Mouse (Mus musculus): ENCODE results near the gene Rnase2b. TPM values are rescaled to one million over a fixed set of nuclear protein-coding genes. Genes with fewer than 3 reads are reported as not detected.

The Rnase2b gene
- polyA plus RNA-seq, 1 experiment from 2014 or later: not detected

DNA sequence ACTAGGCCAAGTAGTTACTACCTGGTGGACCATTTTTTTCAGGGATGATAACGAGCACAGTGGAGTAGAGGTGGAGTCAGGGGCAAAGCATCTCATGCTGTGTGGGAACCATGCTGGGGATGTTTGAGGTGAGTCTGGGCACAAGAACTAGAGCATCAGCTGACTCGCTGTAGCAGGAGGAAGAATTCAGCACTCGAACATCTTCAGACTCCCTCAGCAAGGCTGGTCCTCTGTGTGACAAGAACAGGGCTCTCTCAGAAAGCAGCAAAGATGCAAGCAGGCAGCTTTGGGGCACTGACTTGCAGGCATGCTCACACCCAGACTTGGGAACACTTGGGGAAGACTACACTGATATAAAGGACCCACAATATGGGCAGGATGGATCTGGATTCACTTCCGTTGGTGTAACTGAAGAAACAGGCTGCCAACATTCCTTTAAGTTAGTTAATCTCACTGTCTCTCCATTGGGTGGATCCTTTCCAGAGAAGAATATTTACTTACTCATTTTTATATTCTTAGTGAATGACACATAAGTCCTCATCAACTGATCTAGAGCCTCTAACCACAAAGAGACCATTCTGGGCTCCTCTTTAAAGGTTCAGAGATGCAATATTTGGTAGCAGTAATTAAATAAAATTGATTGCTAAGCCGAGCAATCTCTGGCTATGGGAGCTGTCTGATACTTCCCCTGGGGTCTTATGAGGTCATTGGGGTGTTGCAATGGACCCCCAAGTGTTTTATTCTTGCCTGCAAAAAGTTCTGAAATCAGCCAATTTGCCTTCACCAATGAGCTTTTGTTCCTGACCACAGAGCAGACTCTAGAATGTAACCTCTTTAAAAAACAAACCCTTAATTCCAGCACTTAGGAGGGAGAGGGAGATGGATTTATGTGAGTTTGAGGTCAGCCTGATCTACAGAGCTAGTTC lies 37.3 kb downstream of the Rnase2b start, which contains the start of gene Ang2:
Gene Ang2 (minus strand): TSS at position 51 of the 926 bp plus-strand sequence.
- DNase-seq (ENCODE audit: low spot score) (no peak), ATAC-seq (ENCODE audit: insufficient number of reproducible peaks, low FRiP score, low TSS enrichment, low read depth) (no peak)
- Histone ChIP-seq H3K4me2 (ENCODE audit: low read depth, severe bottlenecking) (no peak within 1 kb of the TSS), H3K9ac (ENCODE audit: low read length) (no peak within 1 kb of the TSS), H3K4me1 (ENCODE audit: control insufficient read depth, insufficient read depth, low read length) (no peaks in the 10 kb centered on the region), H3K9me3 (ENCODE audit: control insufficient read depth, low read length) (no peaks in the 10 kb centered on the region), H3K27me3 (ENCODE audit: control insufficient read depth, insufficient read depth, low read length) (no peaks in the 10 kb centered on the region), H3K36me3 (ENCODE audit: control insufficient read depth, insufficient read depth, low read length) (no peaks in the 10 kb centered on the region), H3K27ac (replicated peaks; ENCODE audit: low read depth, low read length) (no peak within 1 kb of the TSS), H3K4me3 (ENCODE audit: low read depth, low read length) (no peak within 1 kb of the TSS)
- WGBS: 77% methylated on average over 5 of the region's 5 CpGs

DNA sequence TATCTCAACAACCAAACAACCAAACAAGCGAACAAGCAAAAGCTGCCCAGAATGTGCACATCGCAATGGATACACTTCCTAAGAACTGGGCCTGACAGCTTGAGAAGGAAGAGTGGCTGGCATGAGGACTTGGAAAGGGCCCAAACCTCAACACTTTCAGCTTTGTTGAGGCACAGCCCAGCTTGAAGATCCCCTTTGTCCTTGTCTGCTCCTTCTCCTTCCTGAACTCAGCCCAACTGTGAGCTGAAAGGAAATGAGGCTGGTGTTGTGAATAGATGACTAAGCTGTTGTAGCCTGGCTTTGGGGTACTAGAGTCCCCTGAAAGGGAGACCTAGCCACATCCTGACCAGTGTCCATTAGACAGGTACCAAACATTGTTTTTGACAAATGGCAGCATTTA lies 38.0 kb downstream of the Rnase2b start:
- no peaks in the 10 kb centered on the region for H3K36me3 ChIP-seq (ENCODE audit: control insufficient read depth, insufficient read depth, low read length)
- no peak for ATAC-seq (ENCODE audit: insufficient number of reproducible peaks, low FRiP score, low TSS enrichment, low read depth)
- H3K4me3 ChIP-seq (ENCODE audit: low read depth, low read length): no peak overlapping the region
- 91% methylated on average over 2 of the region's 2 CpGs for WGBS
- no peak overlapping the region for H3K27ac ChIP-seq (replicated peaks; ENCODE audit: low read depth, low read length)
- H3K9me3 ChIP-seq (ENCODE audit: control insufficient read depth, low read length): no peaks in the 10 kb centered on the region
- H3K27me3 ChIP-seq (ENCODE audit: control insufficient read depth, insufficient read depth, low read length): no peaks in the 10 kb centered on the region
- no peak for DNase-seq (ENCODE audit: low spot score)
- H3K9ac ChIP-seq (ENCODE audit: low read length): no peak overlapping the region
- no peak overlapping the region for H3K4me2 ChIP-seq (ENCODE audit: low read depth, severe bottlenecking)
- H3K4me1 ChIP-seq (ENCODE audit: control insufficient read depth, insufficient read depth, low read length): no peaks in the 10 kb centered on the region

DNA sequence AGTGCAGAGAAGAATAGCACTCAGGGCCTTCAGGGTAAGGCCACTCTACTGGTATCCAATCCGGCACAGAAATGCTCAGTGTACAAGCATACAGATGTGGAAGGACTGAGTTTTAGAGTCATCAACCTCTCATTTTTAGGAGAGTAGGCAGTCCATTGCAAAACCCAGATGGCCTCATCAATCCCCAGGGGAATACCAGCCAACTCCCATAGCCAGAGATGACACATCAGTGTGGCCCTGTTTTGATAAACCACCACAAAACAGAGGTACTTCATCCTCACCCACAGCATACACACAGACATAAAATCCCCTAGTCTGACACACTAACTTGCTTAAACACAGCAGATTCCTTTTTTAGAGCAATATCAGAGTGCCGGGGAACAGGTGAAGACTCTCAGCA lies 38.4 kb downstream of the Rnase2b start:
- DNase-seq (ENCODE audit: low spot score) (no peak), ATAC-seq (ENCODE audit: insufficient number of reproducible peaks, low FRiP score, low TSS enrichment, low read depth) (no peak)
- no peaks in the 10 kb centered on the region for H3K27me3 ChIP-seq (ENCODE audit: control insufficient read depth, insufficient read depth, low read length)
- 89% methylated on average over 2 of the region's 2 CpGs for WGBS
- no peak overlapping the region for H3K27ac ChIP-seq (replicated peaks; ENCODE audit: low read depth, low read length)
- no peak overlapping the region for H3K4me2 ChIP-seq (ENCODE audit: low read depth, severe bottlenecking)
- H3K9ac ChIP-seq (ENCODE audit: low read length): no peak overlapping the region
- no peaks in the 10 kb centered on the region for H3K36me3 ChIP-seq (ENCODE audit: control insufficient read depth, insufficient read depth, low read length)
- no peaks in the 10 kb centered on the region for H3K4me1 ChIP-seq (ENCODE audit: control insufficient read depth, insufficient read depth, low read length)
- H3K4me3 ChIP-seq (ENCODE audit: low read depth, low read length): no peak overlapping the region
- H3K9me3 ChIP-seq (ENCODE audit: control insufficient read depth, low read length): no peaks in the 10 kb centered on the region

DNA sequence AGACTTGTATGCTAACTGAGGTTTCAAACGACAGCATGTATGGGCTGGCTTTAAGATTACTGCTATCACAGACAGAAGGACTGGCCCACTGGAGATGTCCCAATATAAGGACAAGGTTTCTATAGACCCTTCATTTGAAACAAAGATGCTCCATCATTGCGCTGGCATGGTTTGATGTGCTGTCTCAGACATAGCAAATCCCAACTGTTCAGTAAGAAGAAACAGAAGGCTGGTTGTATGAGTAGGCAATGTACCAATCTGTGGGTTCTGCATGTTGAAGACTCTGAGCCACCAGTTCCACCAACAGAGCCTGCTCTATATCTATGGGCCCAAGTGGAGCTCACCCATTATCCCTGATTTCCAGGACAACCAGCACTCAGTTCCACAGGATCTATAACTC lies 41.1 kb downstream of the Rnase2b start, which contains the start of gene Ear14:
Gene Ear14 (plus strand): TSS at position 277 of the 400 bp plus-strand sequence.
- DNase-seq (ENCODE audit: low spot score) (no peak), ATAC-seq (ENCODE audit: insufficient number of reproducible peaks, low FRiP score, low TSS enrichment, low read depth) (no peak)
- H3K4me2 ChIP-seq (ENCODE audit: low read depth, severe bottlenecking): no peak within 1 kb of the TSS
- H3K4me1 ChIP-seq (ENCODE audit: control insufficient read depth, insufficient read depth, low read length): no peaks in the 10 kb centered on the region
- H3K36me3 ChIP-seq (ENCODE audit: control insufficient read depth, insufficient read depth, low read length): no peaks in the 10 kb centered on the region
- no peak within 1 kb of the TSS for H3K4me3 ChIP-seq (ENCODE audit: low read depth, low read length)
- H3K9me3 ChIP-seq (ENCODE audit: control insufficient read depth, low read length): no peaks in the 10 kb centered on the region
- H3K27me3 ChIP-seq (ENCODE audit: control insufficient read depth, insufficient read depth, low read length): no peaks in the 10 kb centered on the region
- WGBS: 92% methylated on average over 2 of the region's 2 CpGs
- H3K27ac ChIP-seq (replicated peaks; ENCODE audit: low read depth, low read length): no peak within 1 kb of the TSS
- H3K9ac ChIP-seq (ENCODE audit: low read length): no peak within 1 kb of the TSS

Other genes with a start within 250 kb of the Rnase2b start
- 173 and 186 TPM in 2 replicates for gene Osgep, start 237.4 kb upstream of the Rnase2b start, polyA plus RNA-seq (2014; fragmentation: Nextera tagmentation; extraction: Ambion mirVana)
- 447 and 466 TPM in 2 replicates for gene Apex1, start 237.3 kb upstream of the Rnase2b start, polyA plus RNA-seq (2014; fragmentation: Nextera tagmentation; extraction: Ambion mirVana)
- 47.3 and 52.8 TPM in 2 replicates for gene Pip4p1, start 231.4 kb upstream of the Rnase2b start, polyA plus RNA-seq (2014; fragmentation: Nextera tagmentation; extraction: Ambion mirVana)
- 78.4 and 86.1 TPM in 2 replicates for gene Pnp, start 231.2 kb upstream of the Rnase2b start, polyA plus RNA-seq (2014; fragmentation: Nextera tagmentation; extraction: Ambion mirVana)
- gene Gm49342, start 217.7 kb upstream of the Rnase2b start, polyA plus RNA-seq (2014; fragmentation: Nextera tagmentation; extraction: Ambion mirVana): not detected in 2 replicates
- gene Pnp2, start 206.3 kb upstream of the Rnase2b start, polyA plus RNA-seq (2014; fragmentation: Nextera tagmentation; extraction: Ambion mirVana): 0.34 and 0.84 TPM in 2 replicates
- not detected in 2 replicates for gene Rnase10, start 154.5 kb upstream of the Rnase2b start, polyA plus RNA-seq (2014; fragmentation: Nextera tagmentation; extraction: Ambion mirVana)
- not detected in 2 replicates for gene Rnase9, start 120.4 kb upstream of the Rnase2b start, polyA plus RNA-seq (2014; fragmentation: Nextera tagmentation; extraction: Ambion mirVana)
- gene Rnase11, start 112.1 kb upstream of the Rnase2b start, polyA plus RNA-seq (2014; fragmentation: Nextera tagmentation; extraction: Ambion mirVana): not detected in 2 replicates
- not detected in 2 replicates for gene Rnase12, start 104.6 kb upstream of the Rnase2b start, polyA plus RNA-seq (2014; fragmentation: Nextera tagmentation; extraction: Ambion mirVana)
- not detected in 2 replicates for gene Olfr750, start 87.8 kb upstream of the Rnase2b start, polyA plus RNA-seq (2014; fragmentation: Nextera tagmentation; extraction: Ambion mirVana)
- gene Rnase4, start 71.2 kb upstream of the Rnase2b start, polyA plus RNA-seq (2014; fragmentation: Nextera tagmentation; extraction: Ambion mirVana): 7.1 and 8.8 TPM in 2 replicates
- gene Ang, start 71.1 kb upstream of the Rnase2b start, polyA plus RNA-seq (2014; fragmentation: Nextera tagmentation; extraction: Ambion mirVana): 1.9 and 2.2 TPM in 2 replicates
- gene Eddm3b, start 47.8 kb upstream of the Rnase2b start, polyA plus RNA-seq (2014; fragmentation: Nextera tagmentation; extraction: Ambion mirVana): not detected in 2 replicates
- 0.20 and 0.41 TPM in 2 replicates for gene Rnase6, start 38.4 kb upstream of the Rnase2b start, polyA plus RNA-seq (2014; fragmentation: Nextera tagmentation; extraction: Ambion mirVana)
- 0.20 TPM in 1 of 2 replicates, not detected in the other for gene Rnase1, start 15.5 kb upstream of the Rnase2b start, polyA plus RNA-seq (2014; fragmentation: Nextera tagmentation; extraction: Ambion mirVana)
- gene Ang2, start 36.9 kb downstream of the Rnase2b start, polyA plus RNA-seq (2014; fragmentation: Nextera tagmentation; extraction: Ambion mirVana): not detected in 2 replicates
- gene Ear14, start 41.1 kb downstream of the Rnase2b start, polyA plus RNA-seq (2014; fragmentation: Nextera tagmentation; extraction: Ambion mirVana): not detected in 2 replicates
- not detected in 2 replicates for gene Rnase2a, start 93.9 kb downstream of the Rnase2b start, polyA plus RNA-seq (2014; fragmentation: Nextera tagmentation; extraction: Ambion mirVana)
- gene Gm7247, start 199.5 kb downstream of the Rnase2b start, polyA plus RNA-seq (2014; fragmentation: Nextera tagmentation; extraction: Ambion mirVana): not detected in 2 replicates
- gene Vmn2r88, start 248.6 kb downstream of the Rnase2b start, polyA plus RNA-seq (2014; fragmentation: Nextera tagmentation; extraction: Ambion mirVana): not detected in 2 replicates

Measured in limb, embryonic 11.5 days (tissue).